8 mouse cellular contexts compared by ENCODE assay signal in genomic region chr5:121828491-121829432, GRCm38 (mm10). TPM values are rescaled to one million over a fixed set of nuclear protein-coding genes. Genes with fewer than 3 reads are reported as not detected.
A peak's percentile ranks its signal among the peaks of the same experiment; 100 is the strongest.
DNase-seq lines count a peak whose midpoint lies in the region; ATAC-seq and TF ChIP-seq lines count a peak whose summit lies in the region.

No protein-coding gene starts in this region.

- H3K27me3 ChIP-seq in forebrain, embryonic 15.5 days = peaks cover 6% of the 10 kb centered on the region; the same call in 1 of the 2 replicates

- H3K27ac ChIP-seq in left cerebral cortex, adult 2 months = no peak overlapping the region
- 0 out of 2 replicates have a peak overlapping the region, but pooled peaks have one; percentile 35 for H3K27ac ChIP-seq in forebrain, embryonic 15.5 days (replicated peaks)

- peak overlapping the region; percentile 44 for H3K9ac ChIP-seq in forebrain, embryonic 15.5 days (replicated peaks)

- H3K36me3 ChIP-seq in forebrain, embryonic 15.5 days = 0 out of 2 replicates have a peak, but pooled peaks cover 2% of the 10 kb centered on the region

- peak; percentile 68 for ATAC-seq in forebrain, embryonic 15.5 days (replicated peaks)
- ATAC-seq in erythroblast, adult 5-6 weeks (replicated peaks; ENCODE audit: low FRiP score, poor library complexity, severe bottlenecking) = no peak

- 3% methylated on average over 74 of the region's 82 CpGs for WGBS in forebrain, embryonic 15.5 days

- DNase-seq in left cerebral cortex, adult 2 months (ENCODE audit: extremely low spot score in 1 of 2, low spot score in 2 of 2) = peak; percentile 49 to 63
- DNase-seq in left cerebral cortex, adult 8-10 months (ENCODE audit: low spot score in 2 of 2) = no peak
- DNase-seq in cerebellum, adult 9-10 months = peak; percentile 85
- peak; percentile 51 for DNase-seq in mesoderm, embryonic 11.5 days (ENCODE audit: low read depth, low spot score)
- DNase-seq in ovary, adult 18-20 months (ENCODE audit: low spot score) = no peak
- no peak for DNase-seq in adrenal gland, adult 2 months

- peak overlapping the region; percentile 95 for H3K4me2 ChIP-seq in forebrain, embryonic 15.5 days (replicated peaks)

- H3K9me3 ChIP-seq in forebrain, embryonic 15.5 days = no peaks in the 10 kb centered on the region

- intact Hi-C loops in left cerebral cortex, adult 2 months (cut with DNase I) = no loop called here

- no peak; the same call in 1 of the 2 replicates for TF ChIP-seq CTCF in left cerebral cortex, adult 2 months (IDR thresholded peaks at IDR 0.05)

- H3K4me1 ChIP-seq in forebrain, embryonic 15.5 days = peaks cover 25% of the 10 kb centered on the region

- H3K4me3 ChIP-seq in left cerebral cortex, adult 2 months = peak overlapping the region; percentile 37
- H3K4me3 ChIP-seq in forebrain, embryonic 15.5 days = peak overlapping the region; percentile 42

RNA-seq across cellular contexts. Expression of gene Sh2b3, which starts 8.7 kb away (rescaled TPM):
- 10 to 100 TPM; 21.2 to 27.5 TPM for total RNA-seq in left cerebral cortex, adult 2 months (2021)
- total RNA-seq in left cerebral cortex, adult 8-10 months (2022) = 10 to 100 TPM; 17.9 to 22.1 (median 19.9) TPM
- 5.9 and 6.7 TPM in 2 replicates for polyA plus RNA-seq in forebrain, embryonic 15.5 days (2015; fragmentation: Nextera tagmentation; extraction: Ambion mirVana)
- 9.0 and 18.1 TPM in 2 replicates for total RNA-seq in erythroblast, adult 5-6 weeks (2015; ENCODE audit: low replicate concordance)
- 5.5 and 6.0 TPM in 2 replicates for total RNA-seq in erythroblast, adult 5-6 weeks (2017; ENCODE audit: low replicate concordance)
- 10 to 100 TPM; 28.8 to 32.1 TPM for total RNA-seq in adrenal gland, adult 2 months (2021)
- 138 and 147 TPM in 2 replicates for polyA plus RNA-seq in adrenal gland, adult 2 months (2012; rRNA removed)

RNA-seq across cellular contexts. Expression of gene Pheta1, which starts 20.0 kb away (rescaled TPM):
- 10 to 100 TPM in 1 of 2 experiments, 1 to 10 TPM in 1; 8.9 to 10.5 TPM for total RNA-seq in left cerebral cortex, adult 2 months (2021)
- 10 to 100 TPM in 2 of 4 experiments, 1 to 10 TPM in 2; 9.3 to 11.0 (median 9.7) TPM for total RNA-seq in left cerebral cortex, adult 8-10 months (2022)
- polyA plus RNA-seq in forebrain, embryonic 15.5 days (2015; fragmentation: Nextera tagmentation; extraction: Ambion mirVana) = 58.9 and 59.3 TPM in 2 replicates
- 0.19 and 0.84 TPM in 2 replicates for total RNA-seq in erythroblast, adult 5-6 weeks (2015; ENCODE audit: low replicate concordance)
- 0.70 TPM in 1 of 2 replicates, not detected in the other for total RNA-seq in erythroblast, adult 5-6 weeks (2017; ENCODE audit: low replicate concordance)
- 1 to 10 TPM; 5.6 to 9.2 TPM for total RNA-seq in adrenal gland, adult 2 months (2021)
- 24.3 and 27.4 TPM in 2 replicates for polyA plus RNA-seq in adrenal gland, adult 2 months (2012; rRNA removed)

Comparison
In these comparisons a context has a peak if more than half of its experiments do, and no peak if none do; other contexts are left out.
1. DNase-seq: peak in left cerebral cortex, adult 2 months (2 of 2), cerebellum, adult 9-10 months (single experiment) and mesoderm, embryonic 11.5 days (single experiment); none in left cerebral cortex, adult 8-10 months (0 of 2), ovary, adult 18-20 months (single experiment) and adrenal gland, adult 2 months (single experiment).